8 mouse cellular contexts compared by ENCODE assay signal in genomic region chr7:19279581-19280114, GRCm38 (mm10). TPM values are rescaled to one million over a fixed set of nuclear protein-coding genes. Genes with fewer than 3 reads are reported as not detected.
DNase-seq lines count a peak whose midpoint lies in the region; ATAC-seq and TF ChIP-seq lines count a peak whose summit lies in the region.

TSS of gene Ppm1n (minus strand) at chr7:19280064.

- WGBS in hindbrain, embryonic 11.5 days: under 1% methylated on average over 46 of the region's 46 CpGs
- WGBS in midbrain, embryonic 11.5 days: 0% methylated on average over 46 of the region's 46 CpGs

- ATAC-seq in hindbrain, embryonic 11.5 days (ENCODE audit: low FRiP score): no peak
- no peak for ATAC-seq in midbrain, embryonic 11.5 days (ENCODE audit: low FRiP score)

- H3K9ac ChIP-seq in ES-E14 (ENCODE audit: insufficient read depth, low read depth, low read length, poor library complexity, severe bottlenecking): peak within 1 kb of the TSS; percentile 76
- H3K9ac ChIP-seq in hindbrain, embryonic 11.5 days (ENCODE audit: low read depth, low read length): no peak within 1 kb of the TSS
- peak within 1 kb of the TSS; percentile 16; the same call in 1 of the 2 replicates for H3K9ac ChIP-seq in midbrain, embryonic 11.5 days (ENCODE audit: low read length)

- H3K4me1 ChIP-seq in ES-E14 (ENCODE audit: control insufficient read depth in 2 of 2, insufficient read depth in 2 of 2, low read length in 2 of 2, poor library complexity in 1 of 2): peaks cover 0 to 6% of the 10 kb centered on the region in 2 experiments; a peak in 1 of 4 replicates
- no peaks in the 10 kb centered on the region; the same call in none of the 2 replicates for H3K4me1 ChIP-seq in hindbrain, embryonic 11.5 days (replicated peaks; ENCODE audit: control insufficient read depth, insufficient read depth, low read length)
- peaks cover 10% of the 10 kb centered on the region for H3K4me1 ChIP-seq in midbrain, embryonic 11.5 days (ENCODE audit: control insufficient read depth, insufficient read depth, low read length)

- no peaks in the 10 kb centered on the region for H3K9me3 ChIP-seq in ES-E14 (ENCODE audit: control insufficient read depth, insufficient read depth, low read depth, low read length)
- H3K9me3 ChIP-seq in hindbrain, embryonic 11.5 days (ENCODE audit: control insufficient read depth, low read length): no peaks in the 10 kb centered on the region
- no peaks in the 10 kb centered on the region for H3K9me3 ChIP-seq in midbrain, embryonic 11.5 days (ENCODE audit: control insufficient read depth, low read length)

- in situ Hi-C loops in ES-E14 (cut with MboI; ENCODE audit: low sequenced_read_pairs in 2 of 2, unreplicated experiment in 2 of 2): loop anchor here in 1 of 2 experiments (5.0 kb wide), 1 partner anchor 97 kb away; no protein-coding TSS in a partner anchor

- H3K4me2 ChIP-seq in hindbrain, embryonic 11.5 days (replicated peaks; ENCODE audit: low read depth, low read length): peak within 1 kb of the TSS; percentile 39
- peak within 1 kb of the TSS; percentile 39 for H3K4me2 ChIP-seq in midbrain, embryonic 11.5 days

- peak within 1 kb of the TSS; percentile 20; the same call in 1 of the 2 replicates for H3K27ac ChIP-seq in ES-E14 (ENCODE audit: insufficient read depth, low read depth, low read length, poor library complexity, severe bottlenecking)
- H3K27ac ChIP-seq in hindbrain, embryonic 11.5 days (ENCODE audit: low read depth, low read length): no peak within 1 kb of the TSS; the same call in 1 of the 2 replicates
- no peak within 1 kb of the TSS for H3K27ac ChIP-seq in midbrain, embryonic 11.5 days (ENCODE audit: low read depth, low read length)

- H3K27me3 ChIP-seq in hindbrain, embryonic 11.5 days (ENCODE audit: control insufficient read depth, insufficient read depth, low read length): peaks cover 40% of the 10 kb centered on the region
- peaks cover 30% of the 10 kb centered on the region for H3K27me3 ChIP-seq in midbrain, embryonic 11.5 days (ENCODE audit: control insufficient read depth, insufficient read depth, low read length)

- peak within 1 kb of the TSS; percentile 75 to 81 for H3K4me3 ChIP-seq in ES-E14 (ENCODE audit: insufficient read depth in 1 of 2, low read depth in 1 of 2, low read length in 2 of 2, poor library complexity in 1 of 2, severe bottlenecking in 1 of 2)
- H3K4me3 ChIP-seq in hindbrain, embryonic 11.5 days (ENCODE audit: low read depth, low read length): peak within 1 kb of the TSS; percentile 22
- peak within 1 kb of the TSS; percentile 20 for H3K4me3 ChIP-seq in midbrain, embryonic 11.5 days (ENCODE audit: low read depth, low read length)

- DNase-seq in cerebellum, postnatal 10 days: peak; percentile 67 to 69
- no peak for DNase-seq in cerebellum, adult 9-11 months
- no peak for DNase-seq in ES-E14 (ENCODE audit: low read depth, low spot score)
- DNase-seq in hindbrain, embryonic 11.5 days (ENCODE audit: low spot score): peak; percentile 50
- peak; percentile 87 for DNase-seq in midbrain, embryonic 11.5 days (ENCODE audit: low spot score, missing footprints)
- DNase-seq in adrenal gland, adult 18-20 months (ENCODE audit: low spot score in 2 of 2): no peak
- DNase-seq in Muller cell, postnatal 12 days (ENCODE audit: inconsistent ontology term): no peak
- no peak for DNase-seq in kidney, postnatal 10 days

- no peaks in the 10 kb centered on the region for H3K36me3 ChIP-seq in ES-E14 (ENCODE audit: control insufficient read depth, insufficient read depth, low read length, poor library complexity, severe bottlenecking)
- no peaks in the 10 kb centered on the region for H3K36me3 ChIP-seq in hindbrain, embryonic 11.5 days (ENCODE audit: control insufficient read depth, insufficient read depth, low read length)
- H3K36me3 ChIP-seq in midbrain, embryonic 11.5 days (ENCODE audit: control insufficient read depth, insufficient read depth, low read length): no peaks in the 10 kb centered on the region

TF ChIP-seq in ES-E14, 5 proteins besides CTCF, POLR2A, EP300 and RAD21:
- peak; percentile 31; the same call in 1 of the 2 replicates for TF ChIP-seq HCFC1 (IDR thresholded peaks at IDR 0.05; ENCODE audit: borderline replicate concordance, insufficient read depth, low read length)
- TF ChIP-seq MAFK (IDR thresholded peaks at IDR 0.05; ENCODE audit: insufficient read depth, low read depth, low read length): no peak

RNA-seq across cellular contexts. Expression of gene Ppm1n, which starts in this region (rescaled TPM):
- total RNA-seq in ES-E14 (2012; rRNA removed): 2.9 and 9.7 TPM in 2 replicates
- polyA plus RNA-seq in hindbrain, embryonic 11.5 days (2014; fragmentation: Nextera tagmentation; extraction: Ambion mirVana): 0.18 TPM in 1 of 2 replicates, not detected in the other
- polyA plus RNA-seq in midbrain, embryonic 11.5 days (2014; fragmentation: Nextera tagmentation; extraction: Ambion mirVana): 0.18 and 0.50 TPM in 2 replicates
- not detected for total RNA-seq in adrenal gland, adult 18-20 months (2021)

Comparison
In these comparisons a context has a peak if more than half of its experiments do, and no peak if none do; other contexts are left out.
1. DNase-seq: peak in cerebellum, postnatal 10 days (2 of 2); none in cerebellum, adult 9-11 months (single experiment), ES-E14 (single experiment), adrenal gland, adult 18-20 months (0 of 2), Muller cell, postnatal 12 days (single experiment) and kidney, postnatal 10 days (single experiment).
2. Peak in DNase-seq, H3K4me3 ChIP-seq and H3K4me2 ChIP-seq in hindbrain, embryonic 11.5 days; RNA of the gene not detected or under 1 TPM.
3. Peak in DNase-seq, H3K4me3 ChIP-seq, H3K9ac ChIP-seq and H3K4me2 ChIP-seq in midbrain, embryonic 11.5 days; RNA of the gene not detected or under 1 TPM.
4. H3K4me3 ChIP-seq: peak in every context shown above with its lines; median percentile 78 in ES-E14; 22 in hindbrain, embryonic 11.5 days; 20 in midbrain, embryonic 11.5 days.